Mouse (Mus musculus) cerebellum, adult 2 months (tissue): ENCODE measurements at regions not wholly inside any gene's neighbourhood (a gene's known extent, or its start where the extent isn't known, plus 50 kb on each side); places are given as distances from the start of the nearest gene placed in this dataset.

ENCODE experiments used
- DNase-seq, 2 experiments: peaks; one replicate each; pipeline ENCODE4 v3.0.0; 2021
- H3K27ac ChIP-seq: fragments of 200-500 bp; 2 replicates; pipeline ENCODE4 v1.5.1; 2012; ENCODE audit warnings: low read length, control low read depth, inconsistent platforms; ENCODE audit not compliant: insufficient read depth
- H3K27me3 ChIP-seq: fragments of 200-500 bp; 2 replicates; pipeline ENCODE4 v1.6.1; 2012; ENCODE audit warnings: inconsistent platforms, mild to moderate bottlenecking, low read length, moderate library complexity; ENCODE audit not compliant: control insufficient read depth, insufficient read depth
- H3K4me1 ChIP-seq: fragments of 200-500 bp; 2 replicates; pipeline ENCODE4 v1.6.1; 2011; ENCODE audit warnings: low read length; ENCODE audit not compliant: control insufficient read depth, insufficient read depth
- H3K4me3 ChIP-seq: fragments of 200-500 bp; replicated peaks from 2 replicates; pipeline ENCODE3; 2011; ENCODE audit warnings: mild to moderate bottlenecking, low read depth, low read length, control low read depth; ENCODE audit not compliant: insufficient read depth
- CTCF ChIP-seq: fragments of 200-500 bp; IDR thresholded peaks from 2 replicates; pipeline ENCODE4 v1.5.1; 2011; ENCODE audit warnings: low read depth, mild to moderate bottlenecking, control low read depth, low read length, moderate library complexity, borderline replicate concordance; ENCODE audit not compliant: insufficient read depth
- POLR2A ChIP-seq: fragments of 200-500 bp; IDR thresholded peaks from 2 replicates; pipeline ENCODE4 v1.6.1; 2011; ENCODE audit warnings: low read length, control low read depth, borderline replicate concordance; ENCODE audit not compliant: insufficient read depth
- WGBS: fragments of 180-500 bp; shearing (Covaris S2); methylation state at CpG from one replicate; pipeline ENCODE4 v1.1.7; 2018; 5-methylcytosine and 5-hydroxymethylcytosine counted together

- Histone ChIP-seq H3K4me3 (no peak overlapping the region), H3K27me3 (no peaks in the 10 kb centered on the region), H3K27ac (no peak overlapping the region), H3K4me1 (peaks cover 6% of the 10 kb centered on the region; the same call in 1 of the 2 replicates)
- DNase-seq, result no peak
- TF ChIP-seq CTCF (no peak), POLR2A (no peak)
- WGBS, result 85% methylated on average over 7 of the region's 7 CpGs
Observed at GRCm38 (mm10) chr9:61597287-61597686, 225.1 kb downstream of the Tle3 start.

GRCm38 (mm10) chr9:61596410-61597108 lies 224.4 kb downstream of the Tle3 start:
- 79% methylated on average over 17 of the region's 17 CpGs for WGBS
- Histone ChIP-seq H3K27ac (no peak overlapping the region), H3K27me3 (no peaks in the 10 kb centered on the region), H3K4me3 (no peak overlapping the region), H3K4me1 (peaks cover 6% of the 10 kb centered on the region; the same call in 1 of the 2 replicates)
- no peak for TF ChIP-seq POLR2A
- TF ChIP-seq CTCF, result no peak
- no peak for DNase-seq

DNA sequence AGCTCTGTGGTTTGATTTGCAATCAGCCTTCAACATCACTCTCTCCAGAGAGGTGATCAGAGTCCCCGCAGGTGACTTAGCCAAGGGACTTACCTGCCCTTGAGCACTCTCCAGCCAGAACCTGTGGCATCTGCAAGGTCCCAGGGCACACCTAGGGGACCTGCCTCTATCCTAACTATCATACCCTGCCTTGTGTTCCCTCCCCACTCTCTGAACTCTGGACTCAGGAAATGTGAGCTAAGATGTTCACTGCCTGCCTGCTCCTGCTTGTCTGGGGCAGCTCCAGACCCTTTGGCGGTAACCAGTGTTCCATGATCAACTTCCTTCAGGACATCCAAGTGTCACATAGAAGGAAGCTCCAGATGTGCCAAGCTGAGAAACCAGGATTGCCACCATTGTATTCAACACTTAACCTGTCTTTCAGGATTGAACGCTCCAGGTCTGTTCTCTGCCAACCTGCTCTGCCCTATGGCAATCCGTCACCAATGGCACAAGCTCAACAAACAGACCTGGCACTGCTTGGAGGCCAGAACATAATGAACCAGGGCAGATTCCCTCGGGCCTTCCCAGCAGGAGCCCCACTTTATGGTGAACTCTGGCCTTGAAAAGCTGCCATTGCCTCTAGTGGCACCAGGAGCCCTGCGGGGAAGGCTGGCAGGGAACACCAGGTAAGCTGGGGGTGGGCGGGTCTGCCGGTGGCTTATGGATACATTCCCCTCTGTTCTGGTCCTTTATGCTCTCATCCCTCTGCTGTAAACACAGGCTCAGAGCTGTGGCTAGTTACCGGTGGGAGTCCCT lies 223.2 kb downstream of the Tle3 start:
- TF ChIP-seq POLR2A (no peak), CTCF (no peak)
- DNase-seq, result peak; percentile 39 to 60
- peaks cover 6% of the 10 kb centered on the region; the same call in 1 of the 2 replicates for H3K4me1 ChIP-seq
- H3K27ac ChIP-seq, result no peak overlapping the region
- no peak overlapping the region for H3K4me3 ChIP-seq
- H3K27me3 ChIP-seq, result no peaks in the 10 kb centered on the region
- WGBS, result 39% methylated on average over 9 of the region's 9 CpGs

DNA sequence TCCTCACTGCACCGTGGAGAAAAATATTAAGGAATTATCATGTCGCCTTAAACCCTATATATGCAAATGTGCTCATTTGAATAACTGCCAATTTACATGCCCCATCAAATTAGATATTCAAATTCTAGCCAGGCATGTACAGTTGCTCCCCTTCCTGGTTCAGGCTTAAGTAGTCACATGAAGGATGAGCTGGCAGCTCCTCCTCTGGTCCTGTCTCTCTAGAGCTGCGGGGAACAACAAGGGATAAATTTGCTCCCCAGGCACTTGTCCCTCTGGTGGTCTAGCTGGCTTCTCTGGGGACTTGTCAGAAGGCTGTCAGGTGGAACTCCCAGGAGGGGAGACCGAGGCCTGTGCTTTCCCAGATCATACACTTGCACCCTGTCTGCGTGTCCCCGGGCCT lies 221.8 kb downstream of the Tle3 start:
- H3K4me3 ChIP-seq, result no peak overlapping the region
- no peak for DNase-seq
- H3K4me1 ChIP-seq, result peaks cover 6% of the 10 kb centered on the region; the same call in 1 of the 2 replicates
- H3K27me3 ChIP-seq, result no peaks in the 10 kb centered on the region
- no peak for TF ChIP-seq CTCF
- no peak overlapping the region for H3K27ac ChIP-seq
- WGBS, result 87% methylated on average over 6 of the region's 6 CpGs

DNA sequence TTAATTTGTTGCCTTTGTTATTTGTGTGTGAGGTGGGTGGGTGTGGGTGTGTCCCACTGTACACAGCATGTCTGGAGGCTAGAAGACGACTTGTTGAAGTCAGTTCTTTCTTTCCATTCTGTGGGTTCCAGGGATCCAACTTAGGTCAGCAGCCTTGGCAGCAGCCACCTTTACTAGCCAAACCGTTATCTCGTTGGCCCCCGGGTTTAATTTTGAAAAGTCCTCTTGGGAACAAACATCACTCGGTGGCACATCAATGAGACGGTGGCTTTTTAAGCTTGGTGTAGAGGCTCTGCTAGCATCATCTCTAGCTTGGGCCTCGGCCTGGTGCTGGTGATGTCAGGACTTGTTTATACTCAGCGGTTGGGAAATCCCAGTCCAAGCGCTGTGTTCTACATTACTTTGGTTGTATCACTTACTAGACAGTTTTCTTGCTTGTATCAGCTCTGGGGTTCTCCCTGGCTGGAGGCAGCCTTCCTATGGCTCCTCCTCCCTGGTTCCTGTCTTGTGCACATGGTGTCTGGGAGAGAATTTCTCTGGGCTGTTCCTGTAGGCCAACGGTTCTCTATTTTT lies 217.6 kb downstream of the Tle3 start:
- H3K27me3 ChIP-seq, result no peaks in the 10 kb centered on the region
- WGBS, result 84% methylated on average over 10 of the region's 10 CpGs
- TF ChIP-seq POLR2A (no peak), CTCF (no peak)
- H3K4me1 ChIP-seq, result no peaks in the 10 kb centered on the region; the same call in 1 of the 2 replicates
- no peak for DNase-seq
- no peak overlapping the region for H3K27ac ChIP-seq
- no peak overlapping the region for H3K4me3 ChIP-seq

DNA sequence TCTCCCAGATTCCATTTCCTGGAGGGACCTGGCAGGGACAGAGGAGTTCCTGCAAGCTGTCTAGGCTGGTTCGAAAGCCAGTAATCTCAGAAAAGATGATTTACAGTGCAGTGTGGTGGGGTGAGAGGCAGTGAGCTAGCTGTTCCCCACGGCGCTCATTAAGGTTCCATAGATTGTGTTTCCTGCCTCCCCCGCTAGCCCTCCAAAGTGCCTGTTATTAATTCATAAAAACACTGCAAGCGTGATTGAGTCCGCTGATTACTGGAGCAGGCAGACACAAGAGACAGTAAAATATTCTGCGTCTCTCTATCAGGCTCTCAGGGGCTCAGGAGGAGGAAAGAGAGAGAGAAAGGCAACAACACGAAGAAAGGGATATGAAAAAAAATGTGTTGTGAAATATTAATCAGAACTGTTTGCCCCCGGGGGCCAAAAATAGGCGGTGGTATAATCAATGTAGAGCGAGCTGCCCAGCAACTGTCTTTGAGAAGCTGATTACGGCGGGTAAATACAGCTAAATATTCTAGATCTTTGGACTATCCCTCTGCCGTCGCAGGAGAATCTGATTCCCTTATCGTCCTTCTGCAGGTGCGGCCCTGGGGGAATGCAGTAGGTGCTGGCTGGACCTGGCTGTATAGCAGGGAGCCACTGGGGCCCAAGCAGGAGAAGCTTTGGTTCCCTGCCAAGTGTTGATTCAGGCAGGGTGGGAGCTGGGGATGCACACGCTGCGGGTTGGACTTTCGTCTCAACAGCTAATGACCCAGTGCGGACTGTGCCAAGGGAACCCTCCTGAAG lies 211.3 kb downstream of the Tle3 start:
- no peak for DNase-seq

DNA sequence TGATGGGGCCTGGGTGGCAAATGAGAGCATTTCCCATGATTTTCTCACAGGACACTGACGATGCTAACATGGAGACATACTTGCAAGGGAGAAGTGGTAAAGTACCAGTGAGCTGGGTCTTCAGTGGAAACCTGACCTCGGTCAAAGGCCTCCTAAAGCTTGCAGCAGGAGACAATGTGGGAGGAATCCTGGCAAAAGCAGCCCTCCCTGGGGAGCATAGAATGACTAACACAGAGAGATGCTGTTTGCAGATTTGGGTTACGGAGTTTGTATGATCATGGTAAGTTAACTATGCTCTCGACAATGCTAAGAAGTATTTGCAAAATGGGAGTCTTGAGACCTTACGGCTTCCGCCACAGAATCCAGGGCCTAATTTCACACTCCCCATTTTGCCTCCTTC lies 208.9 kb downstream of the Tle3 start:
- Histone ChIP-seq H3K27me3 (no peaks in the 10 kb centered on the region), H3K4me1 (no peaks in the 10 kb centered on the region), H3K4me3 (no peak overlapping the region), H3K27ac (no peak overlapping the region)
- DNase-seq, result no peak
- WGBS, result 86% methylated on average over 6 of the region's 6 CpGs
- TF ChIP-seq CTCF, result no peak

More for the DNA sequence above, 211.3 kb downstream of the Tle3 start:
- Histone ChIP-seq H3K4me1 (no peaks in the 10 kb centered on the region), H3K27ac (no peak overlapping the region), H3K4me3 (no peak overlapping the region), H3K27me3 (no peaks in the 10 kb centered on the region)
- 69% methylated on average over 21 of the region's 21 CpGs for WGBS
- no peak for TF ChIP-seq POLR2A
- no peak for TF ChIP-seq CTCF
